Mouse (Mus musculus) limb, embryonic 10.5 days (tissue): ENCODE measurements around the gene Rpl28. TPM values are rescaled to one million over a fixed set of nuclear protein-coding genes. Genes with fewer than 3 reads are reported as not detected.

Experiments used
- DNase-seq: peaks from one replicate; pipeline ENCODE4 v3.0.0-alpha.2; 2017; ENCODE audit warnings: low spot score
- H3K27ac ChIP-seq: fragments of 300-500 bp; sonication (generic); 2 replicates; pipeline ENCODE4 v1.5.1; 2016; ENCODE audit warnings: mild to moderate bottlenecking
- H3K27me3 ChIP-seq: fragments of 300-500 bp; sonication (generic); 2 replicates; pipeline ENCODE4 v1.6.1; 2016; ENCODE audit warnings: low read depth, mild to moderate bottlenecking; ENCODE audit not compliant: poor library complexity, severe bottlenecking
- H3K36me3 ChIP-seq: fragments of 300-500 bp; sonication (generic); 2 replicates; pipeline ENCODE4 v1.6.1; 2016; ENCODE audit warnings: mild to moderate bottlenecking, moderate library complexity
- H3K4me1 ChIP-seq: fragments of 300-500 bp; sonication (generic); 2 replicates; pipeline ENCODE4 v1.6.1; 2016
- H3K4me3 ChIP-seq: fragments of 300-500 bp; sonication (generic); 2 replicates; pipeline ENCODE4 v1.5.1; 2016; ENCODE audit warnings: mild to moderate bottlenecking, moderate library complexity
- H3K9me3 ChIP-seq: fragments of 300-500 bp; sonication (generic); replicated peaks from 2 replicates; pipeline ENCODE4 v1.6.1; 2016; ENCODE audit warnings: mild to moderate bottlenecking
- WGBS: fragments of 180-500 bp; shearing (Covaris S2); methylation state at CpG from one replicate; pipeline ENCODE4 v1.1.7; 2016; 5-methylcytosine and 5-hydroxymethylcytosine counted together
- polyA plus RNA-seq: library from polyadenylated mRNA; unstranded; fragments of >200 nt; fragmentation: Nextera tagmentation; extraction: Ambion mirVana; gene quantifications from 2 replicates; pipeline ENCODE4 v1.2.1, GENCODE M21; 2016

The Rpl28 gene
- 396 and 427 TPM in 2 replicates for polyA plus RNA-seq

DNA sequence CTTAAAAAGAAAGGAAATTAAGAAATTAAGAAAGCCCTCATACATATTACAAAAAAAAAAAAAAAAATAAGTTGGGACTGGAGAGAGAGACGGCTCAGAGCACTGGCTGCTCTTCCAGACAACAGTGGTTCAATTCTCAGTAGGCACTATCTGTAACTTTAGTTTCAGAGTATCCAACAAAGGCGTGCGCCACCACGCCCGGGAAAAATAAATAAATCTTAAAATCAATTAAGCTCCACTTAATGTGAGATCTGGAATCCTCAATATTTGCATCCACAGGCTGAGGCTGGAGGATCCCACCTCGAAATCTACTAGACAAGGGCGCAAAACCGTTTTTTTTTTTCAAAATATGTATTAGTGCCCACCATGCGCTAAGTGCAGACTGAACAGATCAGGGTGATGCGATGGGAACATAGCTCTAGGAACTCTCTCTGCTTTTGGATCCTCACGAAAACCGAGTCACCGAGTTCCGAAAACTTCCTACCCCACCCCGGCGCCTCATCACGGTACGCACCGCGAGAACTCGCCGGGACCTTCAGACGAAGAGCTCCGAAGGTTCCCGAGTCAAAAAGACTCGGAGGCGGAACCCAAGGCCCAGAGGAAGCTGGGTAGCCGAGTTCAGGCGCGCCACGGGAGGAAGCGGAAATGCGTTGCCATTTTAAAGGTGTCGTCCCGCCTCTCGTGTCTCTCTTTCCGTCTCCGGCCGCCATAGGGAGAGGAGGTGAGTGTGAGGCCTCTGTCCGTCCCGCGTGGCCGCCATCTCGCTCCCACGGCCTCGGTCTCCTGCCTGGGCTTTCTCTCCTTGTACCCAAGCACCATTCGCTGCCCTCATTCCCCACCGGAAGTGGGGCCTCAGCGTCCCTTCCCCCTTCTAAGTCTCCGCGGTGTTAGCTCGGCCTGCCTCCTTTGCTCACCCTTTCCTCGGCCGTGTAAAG, at the start of gene Rpl28:
Gene Rpl28 (plus strand): TSS at position 597 of the 935 bp plus-strand sequence.
- no peaks in the 10 kb centered on the region for H3K9me3 ChIP-seq
- H3K27ac ChIP-seq = peak within 1 kb of the TSS; percentile 96
- peak; percentile 95 for DNase-seq
- H3K4me1 ChIP-seq = peaks cover 23% of the 10 kb centered on the region
- peak within 1 kb of the TSS; percentile 92 for H3K4me3 ChIP-seq
- H3K27me3 ChIP-seq = peaks cover 32% of the 10 kb centered on the region
- H3K36me3 ChIP-seq = peaks cover 42% of the 10 kb centered on the region
- WGBS = 2% methylated on average over 54 of the region's 54 CpGs

DNA sequence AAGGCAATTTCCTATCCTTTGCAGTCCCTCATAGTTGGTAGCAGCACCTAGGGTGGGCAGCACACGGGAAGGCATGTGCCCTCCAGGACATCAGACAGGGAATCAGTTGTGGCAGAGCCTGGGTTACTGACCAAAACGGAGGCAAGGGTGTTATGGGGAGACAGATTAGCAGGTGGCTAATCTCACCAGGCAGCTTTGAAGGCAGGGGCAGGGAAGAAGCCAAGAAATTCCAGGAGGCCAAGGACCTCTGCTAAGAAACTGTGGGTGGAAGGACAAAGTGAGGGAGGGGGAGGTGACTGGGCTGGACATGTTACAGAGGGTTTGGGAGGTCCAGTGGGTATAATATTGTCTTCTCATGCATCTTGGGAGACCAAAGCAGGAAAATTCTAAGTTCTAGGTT, 49.3 kb upstream of the Rpl28 start:
- Histone ChIP-seq H3K4me1 (peaks cover 36% of the 10 kb centered on the region), H3K27ac (no peak overlapping the region), H3K27me3 (no peaks in the 10 kb centered on the region), H3K4me3 (no peak overlapping the region), H3K9me3 (no peaks in the 10 kb centered on the region), H3K36me3 (peaks cover 52% of the 10 kb centered on the region)
- WGBS = 83% methylated on average over 2 of the region's 2 CpGs
- no peak for DNase-seq

DNA sequence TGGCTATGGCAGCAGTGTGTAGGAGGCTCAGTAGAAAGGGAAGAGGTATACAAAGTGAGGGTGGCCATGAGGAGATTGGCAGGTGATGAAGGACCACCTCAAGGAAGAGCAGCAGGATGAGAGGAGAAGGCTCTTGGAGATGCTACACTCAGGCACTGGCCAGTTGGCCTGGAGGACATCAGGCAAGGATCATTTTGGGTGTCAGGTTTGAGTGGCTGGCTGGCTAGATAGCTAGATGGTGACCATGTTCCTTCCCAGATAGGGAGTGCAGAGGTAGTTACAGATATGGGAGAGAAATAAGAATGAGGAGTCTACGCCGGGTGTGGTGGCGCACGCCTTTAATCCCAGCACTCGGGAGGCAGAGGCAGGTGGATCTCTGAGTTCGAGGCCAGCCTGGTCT, 47.8 kb upstream of the Rpl28 start:
- no peaks in the 10 kb centered on the region for H3K9me3 ChIP-seq
- H3K36me3 ChIP-seq = peaks cover 52% of the 10 kb centered on the region
- peaks cover 30% of the 10 kb centered on the region for H3K4me1 ChIP-seq
- no peak overlapping the region for H3K27ac ChIP-seq
- H3K4me3 ChIP-seq = no peak overlapping the region
- 92% methylated on average over 6 of the region's 6 CpGs for WGBS
- DNase-seq = no peak
- no peaks in the 10 kb centered on the region for H3K27me3 ChIP-seq

DNA sequence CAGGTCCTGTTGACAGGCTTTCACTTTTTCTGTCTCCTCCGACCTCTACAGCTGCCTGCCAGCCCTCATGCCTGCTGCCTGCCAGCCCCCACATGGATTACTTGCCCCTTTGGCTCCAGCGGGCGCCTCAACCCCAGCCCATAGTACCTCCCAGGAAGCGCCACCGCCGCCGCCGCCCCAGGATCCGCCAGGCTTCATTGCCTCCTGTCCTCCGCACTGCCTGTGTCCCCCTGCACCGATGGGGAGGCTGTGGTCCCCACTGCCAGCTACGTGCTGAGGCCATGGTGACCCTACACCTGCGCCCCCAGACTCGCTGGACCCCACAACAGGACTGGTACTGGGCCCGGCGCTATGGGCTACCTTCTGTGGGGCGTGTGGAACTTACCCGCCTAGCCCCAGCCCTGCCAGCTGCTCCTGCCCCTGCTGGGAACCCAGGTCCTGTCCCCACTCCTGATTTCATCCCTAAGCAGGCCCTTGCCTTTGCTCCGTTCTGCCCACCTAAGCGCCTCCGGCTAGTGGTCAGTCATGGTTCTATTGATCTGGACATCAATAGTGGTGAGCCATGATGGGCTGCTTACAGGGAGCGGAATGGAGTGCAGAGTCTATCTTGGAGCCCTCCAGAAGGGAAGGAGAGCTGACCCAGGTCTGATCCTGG, 46.2 kb upstream of the Rpl28 start:
- Histone ChIP-seq H3K36me3 (peaks cover 52% of the 10 kb centered on the region), H3K27me3 (no peaks in the 10 kb centered on the region), H3K27ac (no peak overlapping the region), H3K9me3 (no peaks in the 10 kb centered on the region), H3K4me1 (peaks cover 23% of the 10 kb centered on the region), H3K4me3 (no peak overlapping the region)
- WGBS = 86% methylated on average over 22 of the region's 22 CpGs
- no peak for DNase-seq

DNA sequence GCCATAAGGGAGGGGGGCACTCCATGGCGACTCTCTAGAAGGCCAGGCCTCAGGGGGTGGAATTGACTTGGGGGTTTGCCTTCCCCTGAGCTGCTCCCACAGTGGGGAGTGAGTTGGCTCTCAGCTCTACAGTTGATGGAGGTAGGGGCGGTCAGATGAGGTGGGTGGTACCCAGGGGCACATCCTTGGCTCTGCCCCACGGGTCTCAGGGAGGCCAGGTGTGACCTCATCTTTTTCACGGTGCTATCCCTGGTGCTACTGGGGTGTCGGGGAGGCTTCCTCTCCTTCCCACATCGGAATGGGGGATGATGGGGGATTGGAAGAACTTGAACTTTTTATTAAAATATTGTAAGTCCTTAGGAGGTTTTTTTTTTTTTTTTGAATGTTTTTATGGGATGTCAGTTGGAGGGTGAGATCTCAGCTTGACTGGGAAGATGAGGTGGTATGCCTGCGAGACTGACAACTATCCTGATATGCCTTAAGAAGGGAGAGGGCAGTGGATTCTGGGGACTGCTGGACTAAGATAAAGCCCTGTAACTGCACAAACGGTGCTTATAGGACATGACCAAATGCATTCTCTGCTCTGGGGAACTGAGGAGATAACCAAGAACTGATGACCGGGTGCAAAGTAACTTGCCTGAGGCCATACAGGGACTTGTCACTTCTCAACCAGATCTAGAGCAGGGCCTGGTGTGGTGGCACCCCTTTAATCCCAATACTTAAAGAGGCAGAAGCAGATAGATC, 45.3 kb upstream of the Rpl28 start:
- no peak overlapping the region for H3K27ac ChIP-seq
- 64% methylated on average over 9 of the region's 9 CpGs for whole genome bisulfite sequencing
- no peak for DNase-seq
- no peak overlapping the region for H3K4me3 ChIP-seq
- H3K9me3 ChIP-seq = no peaks in the 10 kb centered on the region
- peaks cover 23% of the 10 kb centered on the region for H3K4me1 ChIP-seq
- H3K36me3 ChIP-seq = peaks cover 47% of the 10 kb centered on the region
- H3K27me3 ChIP-seq = no peaks in the 10 kb centered on the region

DNA sequence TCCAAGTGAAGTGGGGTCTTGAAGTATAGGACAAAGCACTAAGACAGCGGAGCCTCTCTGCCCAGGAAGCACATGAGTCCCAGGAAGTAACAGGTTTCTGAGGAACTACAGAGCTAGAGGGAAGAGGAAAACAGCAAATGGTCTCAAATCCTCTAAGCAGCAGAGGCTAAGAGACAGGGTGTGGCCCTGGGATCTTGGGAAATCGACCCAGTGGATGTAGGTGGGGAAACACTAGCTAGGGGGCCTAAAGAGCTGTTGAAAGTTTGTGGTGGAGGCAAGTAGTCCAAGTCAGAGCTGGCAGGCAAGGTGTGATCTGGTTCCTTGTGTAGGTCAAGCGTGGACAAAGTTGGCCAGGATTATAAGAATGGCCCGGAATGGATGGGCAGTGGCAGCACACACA, 44.4 kb upstream of the Rpl28 start:
- Histone ChIP-seq H3K9me3 (no peaks in the 10 kb centered on the region), H3K4me3 (no peak overlapping the region), H3K27ac (no peak overlapping the region), H3K27me3 (no peaks in the 10 kb centered on the region), H3K36me3 (peaks cover 37% of the 10 kb centered on the region), H3K4me1 (peaks cover 26% of the 10 kb centered on the region)
- no peak for DNase-seq
- WGBS = 73% methylated on average over 4 of the region's 4 CpGs

DNA sequence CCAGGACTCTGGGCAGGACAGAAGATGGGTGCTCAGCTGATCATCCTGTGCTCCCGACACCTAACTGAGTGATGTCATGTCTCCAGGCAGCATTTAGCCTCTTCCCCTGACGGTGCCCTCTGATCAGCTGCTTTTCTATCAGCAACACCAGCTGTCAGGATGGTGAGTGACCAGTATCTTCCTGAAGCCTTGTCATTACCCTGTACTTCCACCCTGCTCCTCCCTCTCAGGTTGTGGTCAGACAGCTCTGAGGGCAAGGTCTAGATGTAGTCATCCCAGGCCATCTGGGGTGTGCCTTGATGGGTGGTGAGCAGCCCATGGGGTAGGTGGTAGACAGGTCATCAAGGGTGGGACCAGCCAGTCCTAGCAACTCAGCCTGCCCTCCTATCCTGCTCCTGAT, 43.5 kb upstream of the Rpl28 start:
- no peak overlapping the region for H3K27ac ChIP-seq
- 0 out of 2 replicates have a peak, but pooled peaks cover 5% of the 10 kb centered on the region for H3K27me3 ChIP-seq
- 79% methylated on average over 2 of the region's 2 CpGs for WGBS
- H3K36me3 ChIP-seq = peaks cover 29% of the 10 kb centered on the region
- H3K9me3 ChIP-seq = no peaks in the 10 kb centered on the region
- H3K4me1 ChIP-seq = peaks cover 28% of the 10 kb centered on the region
- H3K4me3 ChIP-seq = no peak overlapping the region
- no peak for DNase-seq

DNA sequence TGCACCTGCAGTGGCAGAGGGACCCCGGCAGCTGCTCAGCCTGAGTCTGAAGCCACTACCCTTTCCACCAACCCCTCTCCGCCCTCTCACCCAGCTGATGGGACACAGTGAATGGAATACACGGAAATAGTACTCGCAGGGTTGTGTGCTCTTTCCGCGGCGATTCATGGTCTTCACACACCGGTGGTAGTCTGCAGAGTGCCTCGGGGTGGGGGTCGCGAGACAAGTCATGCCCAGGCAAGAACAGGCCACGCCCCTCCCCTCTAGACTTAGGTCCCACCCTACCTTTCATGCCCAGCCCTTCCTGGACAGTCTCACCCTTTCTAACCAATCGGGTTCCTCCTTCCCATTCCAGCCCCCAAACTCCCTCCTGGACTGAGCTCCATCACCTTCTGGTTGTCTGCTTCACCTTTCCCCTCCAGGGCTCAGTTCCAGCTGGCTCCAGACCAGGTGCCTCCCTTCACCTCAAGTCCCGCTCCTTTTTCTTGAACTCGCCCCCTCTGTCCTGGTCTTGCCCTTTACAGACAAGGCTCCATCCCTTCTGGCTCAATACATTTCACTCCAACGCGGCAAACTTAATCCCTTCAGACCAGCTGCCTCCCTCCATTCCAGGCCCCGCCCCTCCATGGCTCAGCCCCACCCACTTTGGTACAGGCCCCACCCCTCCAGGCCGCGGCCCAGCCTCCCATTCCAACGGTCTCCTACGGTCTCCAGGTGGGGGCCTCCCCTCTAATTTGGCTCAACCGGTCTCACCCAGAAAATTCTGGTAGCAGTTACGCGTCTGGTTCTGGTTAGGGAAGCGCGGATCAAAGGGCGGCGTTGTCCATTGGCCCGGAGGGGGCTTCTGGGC, 40.5 kb upstream of the Rpl28 start:
- Histone ChIP-seq H3K4me1 (peaks cover 22% of the 10 kb centered on the region), H3K4me3 (peak overlapping the region; percentile 56), H3K27ac (peak overlapping the region; percentile 85), H3K27me3 (0 out of 2 replicates have a peak, but pooled peaks cover 8% of the 10 kb centered on the region), H3K36me3 (peaks cover under 1% of the 10 kb centered on the region), H3K9me3 (no peaks in the 10 kb centered on the region)
- 2% methylated on average over 30 of the region's 30 CpGs for WGBS
- peak; percentile 82 for DNase-seq

DNA sequence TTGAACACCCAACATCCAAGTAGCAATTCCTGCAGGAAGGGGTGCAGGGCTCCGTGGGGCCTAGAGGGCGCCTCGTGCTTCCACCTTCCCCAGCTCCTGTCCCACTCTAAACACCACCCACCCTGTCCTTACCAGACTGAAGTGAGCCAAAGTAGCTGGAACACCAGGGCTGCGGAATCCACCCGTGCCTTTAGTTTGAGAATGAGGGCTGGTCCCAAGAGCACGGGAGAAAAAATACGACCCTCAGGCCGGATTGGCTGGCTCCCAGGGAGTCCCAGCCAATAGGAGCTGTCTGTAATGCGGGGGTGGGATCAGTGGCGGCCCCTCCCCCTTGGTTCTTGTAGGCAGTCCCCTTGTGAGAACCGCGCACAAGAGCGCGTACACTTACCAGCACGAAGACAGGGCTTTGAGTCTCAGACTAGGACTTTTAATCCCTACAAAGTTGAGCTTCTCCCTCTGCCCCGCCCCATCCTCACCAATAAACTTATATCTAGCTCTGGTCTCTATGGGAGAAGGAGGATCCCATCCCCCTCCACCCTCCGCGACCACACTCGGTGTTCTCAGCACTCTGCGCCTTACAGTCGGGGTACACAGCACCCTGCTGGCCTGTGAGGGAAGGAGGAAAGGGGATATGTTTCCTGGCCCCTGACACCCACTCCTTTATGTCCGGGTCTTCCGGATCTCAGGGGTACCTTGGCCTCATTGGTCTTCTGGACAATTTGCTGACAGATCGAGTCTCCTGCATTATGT, 39.7 kb upstream of the Rpl28 start, which contains the start of gene Cox6b2:
Gene Cox6b2 (minus strand): TSS at position 274 of the 750 bp plus-strand sequence.
- Histone ChIP-seq H3K27me3 (0 out of 2 replicates have a peak, but pooled peaks cover 8% of the 10 kb centered on the region), H3K4me1 (peaks cover 22% of the 10 kb centered on the region), H3K36me3 (no peaks in the 10 kb centered on the region), H3K27ac (peak within 1 kb of the TSS; percentile 85), H3K4me3 (peak within 1 kb of the TSS; percentile 56), H3K9me3 (no peaks in the 10 kb centered on the region)
- DNase-seq = peak; percentile 87
- 3% methylated on average over 24 of the region's 24 CpGs for WGBS

DNA sequence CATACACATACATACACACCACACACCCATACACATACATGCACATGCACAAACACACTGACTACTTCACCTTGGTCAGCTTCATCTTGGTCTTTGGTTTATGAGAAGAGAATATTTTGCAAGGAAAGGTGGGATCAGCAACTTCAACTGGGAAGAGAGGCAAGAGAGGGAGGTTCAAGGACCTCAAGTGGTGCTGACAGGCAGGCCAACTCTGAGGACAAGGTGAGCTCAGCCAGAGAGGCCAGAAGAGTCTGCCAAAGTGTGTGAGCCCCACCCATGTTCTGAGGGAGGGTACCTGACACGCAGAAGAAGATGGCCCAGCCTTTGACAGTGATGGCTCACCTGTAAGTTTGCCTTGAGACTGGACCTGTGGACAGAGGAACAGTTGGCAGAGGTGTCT, 33.0 kb upstream of the Rpl28 start:
- DNase-seq = no peak
- Histone ChIP-seq H3K36me3 (no peaks in the 10 kb centered on the region), H3K27me3 (no peaks in the 10 kb centered on the region), H3K27ac (no peak overlapping the region), H3K4me3 (no peak overlapping the region), H3K4me1 (no peaks in the 10 kb centered on the region), H3K9me3 (no peaks in the 10 kb centered on the region)
- 55% methylated on average over 1 of the region's 1 CpGs for WGBS

DNA sequence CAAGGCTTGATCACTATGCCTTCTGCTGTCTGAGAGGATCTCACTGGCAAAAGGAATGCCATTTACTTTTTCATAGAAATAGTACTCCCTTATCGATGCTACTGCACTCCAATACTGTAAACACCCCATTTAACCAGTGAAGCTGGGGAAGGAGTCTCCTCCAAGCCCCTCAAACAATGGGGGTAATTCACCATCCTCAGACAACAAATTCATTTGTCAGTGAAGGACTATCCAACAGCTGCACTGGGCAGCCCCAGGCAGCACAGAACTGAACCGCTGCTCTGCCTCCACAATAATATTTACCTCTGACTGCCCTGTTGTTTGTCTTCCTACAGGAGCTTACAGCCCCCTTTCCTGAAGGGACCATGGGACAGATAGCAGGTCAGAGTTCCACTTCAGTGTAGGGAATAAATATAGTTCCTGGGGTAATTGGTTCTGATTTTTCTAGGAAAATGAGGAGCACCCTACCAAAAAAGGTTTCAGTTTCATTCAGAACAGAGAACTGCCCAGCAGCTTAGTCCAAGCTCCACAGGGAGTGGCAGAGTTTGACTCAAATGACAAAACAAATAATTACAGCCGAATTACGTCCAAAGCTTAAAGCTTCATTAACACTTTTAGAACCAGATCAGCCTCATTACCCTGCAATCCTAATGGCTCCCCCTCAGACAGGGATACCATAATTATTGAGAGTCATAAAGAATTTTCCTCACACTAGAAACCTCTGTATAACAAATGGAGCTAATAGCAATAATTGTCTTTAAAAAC, 27.5 kb upstream of the Rpl28 start:
- no peak overlapping the region for H3K4me3 ChIP-seq
- no peaks in the 10 kb centered on the region for H3K9me3 ChIP-seq
- H3K27ac ChIP-seq = no peak overlapping the region
- no peaks in the 10 kb centered on the region for H3K27me3 ChIP-seq
- peaks cover 11% of the 10 kb centered on the region; the same call in 1 of the 2 replicates for H3K4me1 ChIP-seq
- no peaks in the 10 kb centered on the region for H3K36me3 ChIP-seq
- no peak for DNase-seq
- WGBS = 35% methylated on average over 4 of the region's 4 CpGs
